Mouse (Mus musculus): ENCODE measurements around the gene Ap1s2.

The Ap1s2 gene

DNA sequence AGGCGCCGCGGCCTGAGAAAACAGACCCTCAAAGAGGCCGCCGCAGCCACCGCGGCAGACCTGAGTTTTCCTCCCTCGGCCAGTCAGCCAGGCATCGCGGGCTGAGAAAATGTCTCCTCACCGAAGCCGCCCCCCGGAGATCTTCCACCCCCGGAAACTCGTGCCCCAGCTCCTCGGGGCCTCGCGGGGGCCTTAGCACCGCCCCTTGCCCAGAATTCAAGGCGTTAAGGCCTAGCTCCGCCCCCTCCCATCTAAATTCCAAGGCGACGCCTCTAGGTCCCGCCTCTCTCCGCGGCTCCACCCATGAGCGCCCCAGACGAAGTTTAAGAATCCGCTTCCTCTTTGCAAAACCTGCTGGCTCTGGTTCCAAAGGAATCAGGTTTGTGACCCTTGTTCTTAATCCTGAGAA lies 49.7 kb downstream of the Ap1s2 start, which contains the start of gene Zrsr2:
Gene Zrsr2 (minus strand): TSS at position 195 of the 409 bp plus-strand sequence.
- DNase-seq (ENCODE audit: extremely low spot score, low spot score) = peak; percentile 70

- no peak for DNase-seq (ENCODE audit: extremely low spot score, low spot score)
Measured at GRCm38 (mm10) chrX:163981092-163981491, 72.3 kb downstream of the Ap1s2 start.

GRCm38 (mm10) chrX:163981500-163981899 lies 72.7 kb downstream of the Ap1s2 start:
- DNase-seq (ENCODE audit: extremely low spot score, low spot score) = no peak

- no peak for DNase-seq (ENCODE audit: extremely low spot score, low spot score)
Measured at GRCm38 (mm10) chrX:163982129-163982528, 73.3 kb downstream of the Ap1s2 start.
